Mouse (Mus musculus) MEL (cell line): Measurements from ENCODE around the gene Aldh3b1. TPM values are rescaled to one million over a fixed set of nuclear protein-coding genes. Genes with fewer than 3 reads are reported as not detected.

Source experiments
- DNase-seq: peaks from one replicate; pipeline ENCODE4 v3.0.0; 2011; ENCODE audit warnings: low read depth, low spot score
- H3K27ac ChIP-seq: 2 replicates; pipeline ENCODE4 v1.5.1; 2012; ENCODE audit warnings: low read depth, mild to moderate bottlenecking, control low read depth, low read length, moderate library complexity; ENCODE audit not compliant: control insufficient read depth
- H3K27me3 ChIP-seq, 2 experiments: fragments of 150-350 bp in 1 of 2; sonication (generic) in 1 of 2; 2 replicates each; pipeline ENCODE4 v1.6.1; 2012; ENCODE audit warnings: low read length in 2 of 2, mild to moderate bottlenecking in 2 of 2, improper control_type of control experiment in 1 of 2, moderate library complexity in 1 of 2; ENCODE audit not compliant: insufficient read depth in 2 of 2, control insufficient read depth in 1 of 2
- H3K36me3 ChIP-seq, 2 experiments: 2 replicates each; pipeline ENCODE4 v1.6.1; 2012 to 2014; ENCODE audit warnings: low read length in 2 of 2, improper control_type of control experiment in 1 of 2, inconsistent platforms in 1 of 2, mild to moderate bottlenecking in 1 of 2; ENCODE audit not compliant: insufficient read depth in 2 of 2, control insufficient read depth in 1 of 2
- H3K4me1 ChIP-seq, 2 experiments: fragments of 150-350 bp in 1 of 2; sonication (generic) in 1 of 2; 2 replicates each; pipeline ENCODE4 v1.6.1; 2012; ENCODE audit warnings: low read length in 2 of 2, improper control_type of control experiment in 1 of 2, mild to moderate bottlenecking in 1 of 2; ENCODE audit not compliant: insufficient read depth in 2 of 2, control insufficient read depth in 1 of 2
- H3K4me3 ChIP-seq, 2 experiments: fragments of 150-350 bp in 1 of 2; sonication (generic) in 1 of 2; 2 replicates each; pipeline ENCODE4 v1.5.1; 2012; ENCODE audit warnings: low read depth in 2 of 2, low read length in 2 of 2, mild to moderate bottlenecking in 2 of 2, moderate library complexity in 2 of 2, control low read depth in 1 of 2, improper control_type of control experiment in 1 of 2; ENCODE audit not compliant: control insufficient read depth in 1 of 2, insufficient read depth in 1 of 2
- H3K79me2 ChIP-seq: 2 replicates; pipeline ENCODE4 v1.6.1; 2012; ENCODE audit warnings: mild to moderate bottlenecking, low read length, moderate library complexity; ENCODE audit not compliant: control insufficient read depth, poor library complexity, insufficient read depth
- H3K9ac ChIP-seq: 2 replicates; pipeline ENCODE4 v1.6.1; 2012; ENCODE audit warnings: low read depth, mild to moderate bottlenecking, control low read depth, low read length, moderate library complexity; ENCODE audit not compliant: control insufficient read depth, poor library complexity, severe bottlenecking
- H3K9me3 ChIP-seq: fragments of 150-350 bp; sonication (generic); replicated peaks from 2 replicates; pipeline ENCODE4 v1.6.1; 2012; ENCODE audit warnings: mild to moderate bottlenecking, low read length, improper control_type of control experiment, moderate library complexity; ENCODE audit not compliant: insufficient read depth
- BHLHE40 ChIP-seq: IDR thresholded peaks from 2 replicates; pipeline ENCODE4 v1.6.1; 2012; ENCODE audit warnings: low read depth, mild to moderate bottlenecking, inconsistent platforms, low read length, improper control_type of control experiment, borderline replicate concordance
- CHD1 ChIP-seq: IDR thresholded peaks from 2 replicates; pipeline ENCODE4 v1.6.1; 2012; ENCODE audit warnings: low read depth, mild to moderate bottlenecking, inconsistent platforms, low read length, improper control_type of control experiment
- CHD2 ChIP-seq: IDR thresholded peaks from 2 replicates; pipeline ENCODE4 v1.6.1; 2011; ENCODE audit warnings: low read length, improper control_type of control experiment
- CTCF ChIP-seq, 3 experiments: IDR thresholded peaks in 2 of 3; conservative IDR thresholded peaks in 1 of 3; 2 replicates each; pipeline ENCODE4 v1.5.1; 2011 to 2012; ENCODE audit warnings: low read length in 3 of 3, low read depth in 2 of 3, mild to moderate bottlenecking in 2 of 3, improper control_type of control experiment in 1 of 3, inconsistent platforms in 1 of 3, mixed read lengths in 1 of 3, moderate library complexity in 1 of 3; ENCODE audit not compliant: control insufficient read depth in 1 of 3, insufficient read depth in 1 of 3, poor library complexity in 1 of 3, severe bottlenecking in 1 of 3
- EP300 ChIP-seq, 2 experiments: IDR thresholded peaks; 2 replicates each; pipeline ENCODE4 v1.6.1; 2011; ENCODE audit warnings: improper control_type of control experiment in 2 of 2, low read length in 2 of 2, low read depth in 1 of 2, mild to moderate bottlenecking in 1 of 2
- HCFC1 ChIP-seq: IDR thresholded peaks from 2 replicates; pipeline ENCODE4 v1.6.1; 2012; ENCODE audit warnings: low read depth, mild to moderate bottlenecking, inconsistent platforms, low read length, improper control_type of control experiment, moderate library complexity
- KAT2A ChIP-seq: conservative IDR thresholded peaks from 2 replicates; pipeline ENCODE4 v1.6.1; 2012; ENCODE audit warnings: low read depth, low read length, improper control_type of control experiment, inconsistent platforms
- MAFK ChIP-seq: IDR thresholded peaks from 2 replicates; pipeline ENCODE4 v1.6.1; 2011; ENCODE audit warnings: low read depth, mild to moderate bottlenecking, low read length, improper control_type of control experiment, borderline replicate concordance
- MAX ChIP-seq: IDR thresholded peaks from 2 replicates; pipeline ENCODE4 v1.6.1; 2011; ENCODE audit warnings: low read length, improper control_type of control experiment
- MAZ ChIP-seq: IDR thresholded peaks from 2 replicates; pipeline ENCODE4 v1.6.1; 2012; ENCODE audit warnings: low read depth, mild to moderate bottlenecking, inconsistent platforms, low read length, improper control_type of control experiment
- MEF2A ChIP-seq: IDR thresholded peaks from 2 replicates; pipeline ENCODE4 v1.6.1; 2014; ENCODE audit warnings: low read depth, mild to moderate bottlenecking, inconsistent platforms, low read length, improper control_type of control experiment; ENCODE audit not compliant: poor library complexity, insufficient replicate concordance, severe bottlenecking; ENCODE audit errors: extremely low read depth
- MXI1 ChIP-seq: IDR thresholded peaks from 2 replicates; pipeline ENCODE4 v1.6.1; 2011; ENCODE audit warnings: mild to moderate bottlenecking, low read depth, low read length, improper control_type of control experiment
- MYB ChIP-seq: IDR thresholded peaks from 2 replicates; pipeline ENCODE4 v1.6.1; 2011; ENCODE audit warnings: mild to moderate bottlenecking, low read depth, low read length, improper control_type of control experiment
- MYC ChIP-seq: IDR thresholded peaks from 2 replicates; pipeline ENCODE4 v1.6.1; 2011; ENCODE audit warnings: low read depth, mild to moderate bottlenecking, low read length, improper control_type of control experiment, moderate library complexity
- NELFE ChIP-seq: IDR thresholded peaks from 2 replicates; pipeline ENCODE4 v1.6.1; 2011; ENCODE audit warnings: low read depth, low read length, improper control_type of control experiment
- NRF1 ChIP-seq: IDR thresholded peaks from 2 replicates; pipeline ENCODE4 v1.6.1; 2014; ENCODE audit warnings: low read depth, mild to moderate bottlenecking, inconsistent platforms, low read length, improper control_type of control experiment, moderate library complexity; ENCODE audit not compliant: poor library complexity, insufficient read depth, severe bottlenecking
- POLR2A ChIP-seq, 2 experiments: IDR thresholded peaks; 2 replicates each; pipeline ENCODE4 v1.6.1; 2011 to 2012; ENCODE audit warnings: low read length in 2 of 2, mild to moderate bottlenecking in 2 of 2, control low read depth in 1 of 2, improper control_type of control experiment in 1 of 2, low read depth in 1 of 2, moderate library complexity in 1 of 2; ENCODE audit not compliant: control insufficient read depth in 1 of 2, insufficient read depth in 1 of 2, poor library complexity in 1 of 2
- POLR2AphosphoS2 ChIP-seq: IDR thresholded peaks from 2 replicates; pipeline ENCODE4 v1.6.1; 2011; ENCODE audit warnings: low read length, improper control_type of control experiment
- POLR2AphosphoS5 ChIP-seq: IDR thresholded peaks from 2 replicates; pipeline ENCODE4 v1.6.1; 2012; ENCODE audit warnings: low read depth, borderline replicate concordance, mild to moderate bottlenecking, inconsistent platforms, low read length, moderate library complexity, mixed read lengths
- RAD21 ChIP-seq: IDR thresholded peaks from 2 replicates; pipeline ENCODE4 v1.6.1; 2011; ENCODE audit warnings: mild to moderate bottlenecking, low read depth, low read length, improper control_type of control experiment
- SIN3A ChIP-seq: IDR thresholded peaks from 2 replicates; pipeline ENCODE4 v1.6.1; 2012; ENCODE audit warnings: low read length, improper control_type of control experiment, inconsistent platforms
- SMC3 ChIP-seq: IDR thresholded peaks from 2 replicates; pipeline ENCODE4 v1.6.1; 2011; ENCODE audit warnings: low read depth, low read length, improper control_type of control experiment
- TBP ChIP-seq: IDR thresholded peaks from 2 replicates; pipeline ENCODE4 v1.8.0; 2011; ENCODE audit warnings: low read depth, low read length, improper control_type of control experiment
- TCF12 ChIP-seq: IDR thresholded peaks from 2 replicates; pipeline ENCODE4 v1.6.1; 2014; ENCODE audit warnings: low read depth, mild to moderate bottlenecking, inconsistent platforms, low read length, improper control_type of control experiment, moderate library complexity
- UBTF ChIP-seq: IDR thresholded peaks from 2 replicates; pipeline ENCODE4 v1.6.1; 2012; ENCODE audit warnings: low read depth, mild to moderate bottlenecking, inconsistent platforms, low read length, improper control_type of control experiment, moderate library complexity, borderline replicate concordance; ENCODE audit not compliant: insufficient read depth
- USF1 ChIP-seq: IDR thresholded peaks from 2 replicates; pipeline ENCODE4 v1.6.1; 2014; ENCODE audit warnings: low read depth, mild to moderate bottlenecking, inconsistent platforms, low read length, improper control_type of control experiment, moderate library complexity
- USF2 ChIP-seq, 2 experiments: IDR thresholded peaks; 2 replicates each; pipeline ENCODE4 v1.6.1; 2011 to 2012; ENCODE audit warnings: improper control_type of control experiment in 2 of 2, low read length in 2 of 2, borderline replicate concordance in 1 of 2, inconsistent platforms in 1 of 2, low read depth in 1 of 2, mild to moderate bottlenecking in 1 of 2; ENCODE audit not compliant: insufficient read depth in 1 of 2
- ZC3H11A ChIP-seq: IDR thresholded peaks from 2 replicates; pipeline ENCODE4 v1.6.1; 2012; ENCODE audit warnings: low read depth, mild to moderate bottlenecking, inconsistent platforms, low read length, improper control_type of control experiment
- ZNF384 ChIP-seq: IDR thresholded peaks from 2 replicates; pipeline ENCODE4 v1.6.1; 2012; ENCODE audit warnings: low read depth, mild to moderate bottlenecking, inconsistent platforms, low read length, improper control_type of control experiment
- polyA plus RNA-seq, 2 experiments: library from polyadenylated mRNA; stranded (reverse) in 1 of 2; unstranded in 1 of 2; fragments of >175 nt in 1 of 2; fragments of >200 nt in 1 of 2; gene quantifications; 2 replicates each; pipeline versions ENCODE4 v1.2.1 to v1.2.4; 2012; ENCODE audit warnings: low replicate concordance in 2 of 2, low read depth in 1 of 2; ENCODE audit not compliant: insufficient read length in 2 of 2, insufficient read depth in 1 of 2, missing spikeins in 1 of 2
- total RNA-seq: library from RNA; depleted of rRNA; stranded (reverse); fragments of 300-350 nt; gene quantifications from 2 replicates; pipeline ENCODE4 v1.2.3, GENCODE M21; 2012

The Aldh3b1 gene
- total and polyA plus RNA-seq, 3 experiments = 0.08 to 0.10 TPM; not detected in 1

DNA sequence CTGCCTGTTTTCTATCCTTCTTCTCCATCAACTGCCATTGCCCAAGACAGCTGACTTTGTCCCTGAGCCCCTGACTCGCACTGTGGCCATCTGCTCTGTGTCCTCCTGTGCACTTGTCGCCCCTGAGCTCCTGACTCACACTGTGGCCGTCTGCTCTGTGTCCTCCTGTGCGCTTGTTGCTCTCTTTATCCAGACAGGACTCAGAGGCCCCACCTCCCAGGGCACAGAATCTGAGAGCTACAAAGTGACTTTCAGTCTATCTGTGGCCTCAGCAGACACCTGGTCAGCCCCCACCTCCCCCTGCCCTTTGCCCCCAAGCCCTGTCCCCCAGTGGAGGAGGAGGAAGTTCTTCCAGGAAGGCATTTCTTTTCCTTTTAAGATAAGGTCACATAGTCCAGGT lies 26.2 kb upstream of the Aldh3b1 start:
- H3K27ac ChIP-seq = no peak overlapping the region

DNA sequence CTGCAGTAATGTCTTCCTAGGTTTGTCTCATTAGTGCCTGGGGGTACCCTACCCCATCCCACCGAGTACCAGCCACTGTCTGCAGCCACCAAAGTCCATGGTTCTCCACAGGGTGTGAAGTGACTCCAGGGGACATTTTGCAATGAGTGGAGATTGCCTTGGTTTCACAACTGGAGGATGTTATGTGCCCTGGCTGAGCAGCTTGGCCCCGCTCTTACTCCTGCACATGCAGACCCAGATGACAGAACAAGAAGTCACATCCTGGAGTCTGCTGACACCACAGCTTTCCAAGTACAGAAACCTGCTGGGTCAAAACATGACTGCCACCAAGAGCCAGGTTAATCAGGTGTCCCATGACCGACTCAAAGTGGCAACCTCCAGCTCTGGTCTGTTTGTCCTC lies 25.4 kb upstream of the Aldh3b1 start:
- TF ChIP-seq MAFK (no peak), CTCF (IDR thresholded peaks at IDR 0.05 in 2 of 3, conservative IDR thresholded peaks at IDR 0.05 in 1 of 3; ENCODE audit: control insufficient read depth in 1 of 3, insufficient read depth in 1 of 3, low read depth in 2 of 3, low read length in 3 of 3, poor library complexity in 1 of 3, severe bottlenecking in 1 of 3) (no peak), SIN3A (no peak), MAX (no peak), MEF2A (no peak), TCF12 (no peak), RAD21 (no peak), CHD2 (no peak), KAT2A (no peak), MYB (no peak), HCFC1 (no peak), BHLHE40 (no peak), POLR2AphosphoS5 (no peak), CHD1 (no peak), MXI1 (no peak), USF2 (IDR thresholded peaks at IDR 0.05; ENCODE audit: borderline replicate concordance in 1 of 2, insufficient read depth in 1 of 2, low read depth in 1 of 2, low read length in 2 of 2) (no peak), EP300 (IDR thresholded peaks at IDR 0.05; ENCODE audit: low read depth in 1 of 2, low read length in 2 of 2) (no peak), SMC3 (no peak), ZNF384 (no peak)
- H3K36me3 ChIP-seq = 0 out of 4 replicates have a peak, but pooled peaks cover 0 to 6% of the 10 kb centered on the region in 2 experiments
- H3K27ac ChIP-seq = no peak overlapping the region
- 0 out of 4 replicates have a peak, but pooled peaks cover 0 to 2% of the 10 kb centered on the region in 2 experiments for H3K27me3 ChIP-seq
- no peaks in the 10 kb centered on the region for H3K79me2 ChIP-seq
- H3K9me3 ChIP-seq = no peaks in the 10 kb centered on the region
- H3K4me3 ChIP-seq = no peak overlapping the region
- H3K9ac ChIP-seq = no peak overlapping the region
- H3K4me1 ChIP-seq = peaks cover 9% of the 10 kb centered on the region in 2 experiments; a peak in 3 of 4 replicates
- no peak for DNase-seq

More for the DNA sequence above, 26.2 kb upstream of the Aldh3b1 start:
- H3K79me2 ChIP-seq = no peaks in the 10 kb centered on the region
- peaks cover 9% of the 10 kb centered on the region in 2 experiments; a peak in 3 of 4 replicates for H3K4me1 ChIP-seq
- H3K4me3 ChIP-seq = no peak overlapping the region
- no peak for DNase-seq
- 0 out of 4 replicates have a peak, but pooled peaks cover 0 to 2% of the 10 kb centered on the region in 2 experiments for H3K27me3 ChIP-seq
- H3K9ac ChIP-seq = no peak overlapping the region
- H3K36me3 ChIP-seq = 0 out of 4 replicates have a peak, but pooled peaks cover 0 to 6% of the 10 kb centered on the region in 2 experiments
- TF ChIP-seq POLR2A (IDR thresholded peaks at IDR 0.05; ENCODE audit: control insufficient read depth in 1 of 2, insufficient read depth in 1 of 2, low read depth in 1 of 2, low read length in 2 of 2, poor library complexity in 1 of 2) (no peak), UBTF (no peak), POLR2AphosphoS2 (no peak), CHD2 (no peak), NELFE (no peak), TBP (no peak), NRF1 (no peak), USF1 (no peak), ZC3H11A (no peak), EP300 (IDR thresholded peaks at IDR 0.05; ENCODE audit: low read depth in 1 of 2, low read length in 2 of 2) (no peak), CHD1 (no peak), MYC (no peak), MAZ (no peak)
- no peaks in the 10 kb centered on the region for H3K9me3 ChIP-seq
